Mouse (Mus musculus): Measurements from ENCODE around the gene Gm10309. TPM values are rescaled to one million over a fixed set of nuclear protein-coding genes. Genes with fewer than 3 reads are reported as not detected.
A peak's percentile ranks its signal among the peaks of the same experiment; 100 is the strongest.
"Not testable (repeated sequence)": the region's sequence is repeated elsewhere in the genome, so short reads cannot be mapped to it uniquely, and the experiment has no call there.

Gm10309 gene
- polyA plus RNA-seq, 1 experiment from 2014 or later, result 0.44 TPM

GRCm38 (mm10) chr17:86493891-86494420 lies 11.1 kb downstream of the Gm10309 start:
- WGBS, result 30% methylated on average over 8 of the region's 8 CpGs
- Histone ChIP-seq H3K9ac (no peak overlapping the region), H3K4me3 (no peak overlapping the region), H3K4me2 (no peak overlapping the region), H3K4me1 (peaks cover 29% of the 10 kb centered on the region), H3K9me3 (no peaks in the 10 kb centered on the region), H3K27ac (peak overlapping the region; percentile 55; the same call in 1 of the 2 replicates), H3K27me3 (no peaks in the 10 kb centered on the region), H3K36me3 (peaks cover 18% of the 10 kb centered on the region; the same call in 1 of the 2 replicates)
- ATAC-seq (ENCODE audit: insufficient number of reproducible peaks, insufficient read depth, low FRiP score, low TSS enrichment, low read depth), result peak; percentile 34; the same call in 1 of the 2 replicates

DNA sequence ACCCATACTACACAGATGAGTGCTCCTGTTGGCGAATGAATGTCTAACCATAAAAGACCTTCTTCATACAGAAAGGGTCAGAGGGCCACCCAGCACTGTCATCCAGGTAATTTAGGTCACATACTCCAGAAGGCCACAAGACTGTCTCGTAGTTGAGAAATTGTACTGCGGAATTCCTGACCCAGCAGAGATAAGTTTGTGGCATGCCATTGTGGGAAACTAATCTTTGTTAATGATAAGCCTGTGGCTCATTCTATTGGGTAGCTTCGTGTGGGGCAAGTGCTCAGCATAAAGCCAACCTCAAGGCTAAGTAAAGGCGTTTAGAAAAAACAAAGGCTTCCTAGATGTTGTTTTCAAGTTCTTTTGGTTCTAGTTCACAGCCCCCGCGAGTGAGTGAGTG lies 12.7 kb downstream of the Gm10309 start:
- no peak overlapping the region for H3K9ac ChIP-seq
- 83% methylated on average over 7 of the region's 7 CpGs for WGBS
- H3K4me3 ChIP-seq, result no peak overlapping the region
- peaks cover 14% of the 10 kb centered on the region; the same call in 1 of the 2 replicates for H3K36me3 ChIP-seq
- no peak overlapping the region for H3K4me2 ChIP-seq
- ATAC-seq (ENCODE audit: insufficient number of reproducible peaks, insufficient read depth, low FRiP score, low TSS enrichment, low read depth), result no peak
- no peaks in the 10 kb centered on the region for H3K9me3 ChIP-seq
- H3K4me1 ChIP-seq, result peaks cover 21% of the 10 kb centered on the region
- no peak overlapping the region for H3K27ac ChIP-seq
- no peaks in the 10 kb centered on the region for H3K27me3 ChIP-seq

DNA sequence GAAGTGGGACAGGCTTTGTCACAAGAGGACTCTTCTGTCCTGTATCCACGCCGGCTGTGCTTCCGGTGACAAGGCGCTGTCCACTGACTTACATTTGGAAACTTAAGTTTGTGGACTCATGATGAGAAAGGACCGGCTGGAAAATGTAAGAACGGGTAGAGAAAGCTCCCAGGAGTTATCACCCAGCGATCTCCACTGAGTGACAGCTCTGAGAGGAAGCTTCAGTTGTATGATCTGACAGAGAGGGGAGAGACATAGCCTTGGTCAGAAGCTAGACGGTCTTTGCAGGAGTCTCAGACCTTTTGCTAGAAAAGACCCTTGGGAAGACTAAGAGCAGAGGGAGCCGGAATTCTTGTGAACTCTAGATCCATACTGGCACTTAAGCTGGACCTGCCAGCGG lies 15.2 kb downstream of the Gm10309 start:
- Histone ChIP-seq H3K4me2 (no peak overlapping the region), H3K9ac (no peak overlapping the region), H3K27ac (no peak overlapping the region), H3K36me3 (peaks cover 14% of the 10 kb centered on the region; the same call in 1 of the 2 replicates), H3K4me1 (peaks cover 12% of the 10 kb centered on the region), H3K27me3 (no peaks in the 10 kb centered on the region), H3K4me3 (no peak overlapping the region), H3K9me3 (no peaks in the 10 kb centered on the region)
- 87% methylated on average over 10 of the region's 10 CpGs for WGBS
- no peak for ATAC-seq (ENCODE audit: insufficient number of reproducible peaks, insufficient read depth, low FRiP score, low TSS enrichment, low read depth)

GRCm38 (mm10) chr17:86487450-86487849 lies 17.6 kb downstream of the Gm10309 start:
- H3K4me2 ChIP-seq, result no peak overlapping the region
- WGBS, result 76% methylated on average over 3 of the region's 3 CpGs
- H3K27me3 ChIP-seq, result no peaks in the 10 kb centered on the region
- no peak overlapping the region for H3K4me3 ChIP-seq
- no peak for ATAC-seq (ENCODE audit: insufficient number of reproducible peaks, insufficient read depth, low FRiP score, low TSS enrichment, low read depth)
- H3K36me3 ChIP-seq, result peaks cover 11% of the 10 kb centered on the region; the same call in 1 of the 2 replicates
- no peaks in the 10 kb centered on the region for H3K4me1 ChIP-seq
- H3K27ac ChIP-seq, result no peak overlapping the region
- no peak overlapping the region for H3K9ac ChIP-seq
- H3K9me3 ChIP-seq, result no peaks in the 10 kb centered on the region

DNA sequence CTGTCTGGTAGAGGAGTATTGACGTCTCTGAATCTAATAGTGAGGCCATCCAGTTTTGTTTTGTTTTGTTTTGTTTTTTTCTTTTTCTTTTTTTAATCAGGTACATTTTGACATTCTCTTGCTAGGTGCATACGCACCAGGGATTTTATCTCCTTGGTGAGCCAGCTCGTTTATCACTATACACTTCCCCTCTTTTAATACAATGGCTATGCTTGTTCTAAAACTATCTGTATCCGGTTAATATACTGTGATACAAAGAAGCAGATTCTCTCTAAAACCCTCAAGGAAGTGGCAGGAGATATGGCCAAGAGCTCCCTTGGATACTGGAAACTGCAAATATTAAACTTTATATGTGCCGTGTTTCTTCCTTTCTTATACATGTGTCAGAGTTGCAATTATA lies 18.4 kb downstream of the Gm10309 start:
- no peak for ATAC-seq (ENCODE audit: insufficient number of reproducible peaks, insufficient read depth, low FRiP score, low TSS enrichment, low read depth)
- Histone ChIP-seq H3K9ac (no peak overlapping the region), H3K4me2 (no peak overlapping the region), H3K27ac (no peak overlapping the region), H3K4me1 (no peaks in the 10 kb centered on the region), H3K9me3 (no peaks in the 10 kb centered on the region), H3K36me3 (peaks cover 7% of the 10 kb centered on the region; the same call in 1 of the 2 replicates), H3K27me3 (no peaks in the 10 kb centered on the region), H3K4me3 (no peak overlapping the region)
- 83% methylated on average over 5 of the region's 5 CpGs for WGBS

DNA sequence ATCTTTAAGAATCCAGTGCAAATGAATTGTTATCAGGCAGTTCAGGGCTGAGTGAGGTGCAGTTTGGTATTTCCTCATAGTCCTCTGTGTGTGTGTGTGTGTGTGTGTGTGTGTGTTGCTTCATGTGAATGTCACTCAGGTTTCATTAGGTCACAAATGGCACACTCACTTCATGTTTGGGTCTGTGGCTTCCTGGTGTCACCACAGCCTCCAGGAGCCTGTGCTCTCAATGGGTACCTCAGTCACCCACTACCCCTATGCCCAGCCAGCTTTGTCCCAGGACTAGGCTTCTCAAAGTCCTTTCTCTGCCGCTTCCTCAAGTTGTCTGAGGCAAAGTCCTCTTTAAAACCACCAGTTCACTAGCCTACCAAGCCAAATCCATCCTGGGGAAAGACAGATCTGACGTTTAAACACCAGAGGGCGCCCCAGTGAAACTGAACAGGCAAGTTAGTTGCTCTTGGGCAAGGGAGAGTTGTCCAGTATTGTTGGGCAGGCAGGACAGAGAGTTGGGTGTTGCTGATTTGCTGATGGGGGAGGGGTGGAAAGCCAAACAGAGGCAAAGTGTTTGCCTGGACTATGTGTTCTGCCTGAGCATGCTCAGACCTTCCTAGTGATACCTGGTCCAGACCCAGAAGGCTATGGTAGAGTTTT lies 20.8 kb downstream of the Gm10309 start:
- WGBS, result 12% methylated on average over 3 of the region's 3 CpGs
- Histone ChIP-seq H3K27me3 (no peaks in the 10 kb centered on the region), H3K27ac (no peak overlapping the region), H3K9me3 (no peaks in the 10 kb centered on the region), H3K36me3 (no peaks in the 10 kb centered on the region), H3K4me1 (no peaks in the 10 kb centered on the region), H3K4me3 (no peak overlapping the region), H3K4me2 (no peak overlapping the region), H3K9ac (no peak overlapping the region)
- ATAC-seq (ENCODE audit: insufficient number of reproducible peaks, insufficient read depth, low FRiP score, low TSS enrichment, low read depth), result no peak

DNA sequence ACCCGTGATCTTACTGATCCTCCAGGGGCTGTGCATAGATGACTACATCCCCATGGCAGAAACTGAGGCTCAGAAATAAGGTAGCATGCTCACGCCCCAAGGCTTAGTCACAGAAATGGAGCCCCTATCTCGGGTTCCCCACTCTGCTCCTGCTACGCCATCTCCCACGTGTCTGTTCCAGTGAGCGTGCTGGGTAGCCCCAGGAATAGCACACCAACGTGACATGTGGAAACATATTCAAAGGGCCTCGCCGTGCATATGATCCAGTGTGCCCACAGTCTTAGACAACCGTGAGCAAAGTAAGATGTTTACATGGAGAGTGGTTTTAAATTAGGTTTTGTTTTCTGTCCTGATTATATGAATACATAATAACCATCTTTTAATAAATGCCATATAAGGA lies 22.4 kb downstream of the Gm10309 start:
- no peaks in the 10 kb centered on the region for H3K9me3 ChIP-seq
- H3K36me3 ChIP-seq, result no peaks in the 10 kb centered on the region
- no peak overlapping the region for H3K27ac ChIP-seq
- H3K27me3 ChIP-seq, result no peaks in the 10 kb centered on the region
- H3K4me1 ChIP-seq, result no peaks in the 10 kb centered on the region
- no peak overlapping the region for H3K4me2 ChIP-seq
- no peak overlapping the region for H3K4me3 ChIP-seq
- WGBS, result 79% methylated on average over 10 of the region's 10 CpGs
- ATAC-seq (ENCODE audit: insufficient number of reproducible peaks, insufficient read depth, low FRiP score, low TSS enrichment, low read depth), result no peak
- H3K9ac ChIP-seq, result no peak overlapping the region

DNA sequence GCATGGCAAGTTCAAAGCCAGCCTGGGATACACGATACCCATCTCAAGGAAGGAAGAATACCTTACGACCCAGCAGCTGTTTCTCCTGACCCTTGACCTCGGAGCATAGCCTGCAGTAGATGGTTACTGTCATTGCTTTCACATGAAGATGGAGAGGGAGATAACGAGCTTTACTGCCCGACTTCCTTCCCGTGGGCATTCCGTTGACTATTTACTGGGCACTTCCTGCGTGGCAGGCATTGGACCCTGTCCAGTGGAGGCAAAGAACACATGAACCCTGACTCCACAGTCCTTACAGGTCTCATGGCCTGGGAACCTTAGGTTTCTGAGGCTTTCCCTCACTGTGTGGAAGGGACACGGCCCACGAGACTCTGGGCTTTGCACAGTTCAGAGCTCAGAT lies 25.6 kb downstream of the Gm10309 start:
- no peak overlapping the region for H3K9ac ChIP-seq
- no peaks in the 10 kb centered on the region for H3K36me3 ChIP-seq
- H3K9me3 ChIP-seq, result no peaks in the 10 kb centered on the region
- no peak overlapping the region for H3K27ac ChIP-seq
- H3K4me2 ChIP-seq, result no peak overlapping the region
- 76% methylated on average over 10 of the region's 10 CpGs for WGBS
- no peaks in the 10 kb centered on the region for H3K27me3 ChIP-seq
- ATAC-seq (ENCODE audit: insufficient number of reproducible peaks, insufficient read depth, low FRiP score, low TSS enrichment, low read depth), result no peak
- no peaks in the 10 kb centered on the region for H3K4me1 ChIP-seq
- H3K4me3 ChIP-seq, result no peak overlapping the region

- not testable (repeated sequence) for H3K4me1 ChIP-seq; ATAC-seq (ENCODE audit: insufficient number of reproducible peaks, insufficient read depth, low FRiP score, low TSS enrichment, low read depth); H3K9ac ChIP-seq; H3K27ac ChIP-seq; H3K27me3 ChIP-seq; H3K4me3 ChIP-seq; H3K36me3 ChIP-seq; H3K9me3 ChIP-seq; H3K4me2 ChIP-seq
These were observed 27.6 kb downstream of the Gm10309 start for GRCm38 (mm10) chr17:86477401-86477800.

DNA sequence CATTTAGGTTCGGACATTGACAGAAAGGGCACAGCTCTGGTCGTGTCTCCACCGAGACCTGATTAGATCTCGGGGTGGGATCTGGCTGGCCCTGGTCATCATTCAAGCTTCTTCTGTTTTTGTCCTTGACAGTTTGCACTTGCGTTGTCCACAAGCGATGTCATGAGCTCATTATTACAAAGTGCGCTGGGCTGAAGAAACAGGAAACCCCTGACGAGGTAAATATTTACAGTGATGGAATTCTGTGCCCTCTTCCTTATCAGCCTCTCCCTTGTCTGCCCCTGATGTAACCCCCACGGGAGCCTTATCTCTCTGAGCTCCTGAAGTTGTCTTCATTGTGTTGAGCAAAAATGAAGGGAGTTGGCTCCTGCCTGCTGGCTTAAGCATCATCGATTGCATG lies 28.4 kb downstream of the Gm10309 start:
- H3K9ac ChIP-seq, result no peak overlapping the region
- no peak overlapping the region for H3K27ac ChIP-seq
- no peak overlapping the region for H3K4me3 ChIP-seq
- 88% methylated on average over 10 of the region's 10 CpGs for WGBS
- no peaks in the 10 kb centered on the region for H3K36me3 ChIP-seq
- H3K4me2 ChIP-seq, result no peak overlapping the region
- no peaks in the 10 kb centered on the region for H3K9me3 ChIP-seq
- no peaks in the 10 kb centered on the region for H3K27me3 ChIP-seq
- ATAC-seq (ENCODE audit: insufficient number of reproducible peaks, insufficient read depth, low FRiP score, low TSS enrichment, low read depth), result no peak
- no peaks in the 10 kb centered on the region for H3K4me1 ChIP-seq

GRCm38 (mm10) chr17:86471684-86472083 lies 33.3 kb downstream of the Gm10309 start:
- Histone ChIP-seq H3K36me3 (no peaks in the 10 kb centered on the region), H3K9ac (no peak overlapping the region), H3K27me3 (no peaks in the 10 kb centered on the region), H3K9me3 (no peaks in the 10 kb centered on the region), H3K27ac (no peak overlapping the region), H3K4me2 (no peak overlapping the region), H3K4me3 (no peak overlapping the region), H3K4me1 (peaks cover 27% of the 10 kb centered on the region)
- ATAC-seq (ENCODE audit: insufficient number of reproducible peaks, insufficient read depth, low FRiP score, low TSS enrichment, low read depth), result no peak
- WGBS, result 39% methylated on average over 5 of the region's 5 CpGs

GRCm38 (mm10) chr17:86470160-86470559 lies 34.9 kb downstream of the Gm10309 start:
- Histone ChIP-seq H3K4me1 (peaks cover 27% of the 10 kb centered on the region), H3K27ac (no peak overlapping the region), H3K36me3 (no peaks in the 10 kb centered on the region), H3K9me3 (no peaks in the 10 kb centered on the region), H3K9ac (no peak overlapping the region), H3K27me3 (no peaks in the 10 kb centered on the region), H3K4me3 (no peak overlapping the region), H3K4me2 (no peak overlapping the region)
- no peak for ATAC-seq (ENCODE audit: insufficient number of reproducible peaks, insufficient read depth, low FRiP score, low TSS enrichment, low read depth)
- WGBS, result 85% methylated on average over 5 of the region's 5 CpGs

All from embryonic facial prominence, embryonic 13.5 days (tissue).